Mouse (Mus musculus): ENCODE results near the gene Magoh.

Gene Magoh

GRCm38 (mm10) chr4:107889385-107889730 is 9.8 kb downstream of the Magoh start:
- no peak for DNase-seq (ENCODE audit: extremely low read depth, low read depth)

GRCm38 (mm10) chr4:107889731-107890432 is 10.3 kb downstream of the Magoh start, which contains the start of gene 0610037L13Rik:
0610037L13Rik (plus strand) TSS chr4:107889813.
- DNase-seq (ENCODE audit: extremely low read depth, low read depth), result peak; percentile 95

- DNase-seq (ENCODE audit: extremely low read depth, low read depth), result no peak
These were observed 13.1 kb downstream of the Magoh start for GRCm38 (mm10) chr4:107892663-107893062.

- DNase-seq (ENCODE audit: extremely low read depth, low read depth), result no peak
These were observed 19.8 kb downstream of the Magoh start for GRCm38 (mm10) chr4:107899211-107899927.

- no peak for DNase-seq (ENCODE audit: extremely low read depth, low read depth)
These were observed 20.7 kb downstream of the Magoh start for GRCm38 (mm10) chr4:107900206-107900605.

- DNase-seq (ENCODE audit: extremely low read depth, low read depth), result no peak
These were observed 24.7 kb downstream of the Magoh start for GRCm38 (mm10) chr4:107904252-107904651.

GRCm38 (mm10) chr4:107906561-107906960 is 27.0 kb downstream of the Magoh start:
- DNase-seq (ENCODE audit: extremely low read depth, low read depth), result no peak

- no peak for DNase-seq (ENCODE audit: extremely low read depth, low read depth)
These were observed 30.5 kb downstream of the Magoh start for GRCm38 (mm10) chr4:107910020-107910419.

- DNase-seq (ENCODE audit: extremely low read depth, low read depth), result no peak
These were observed 40.8 kb downstream of the Magoh start for GRCm38 (mm10) chr4:107920336-107920735.

GRCm38 (mm10) chr4:107921152-107921695 is 41.7 kb downstream of the Magoh start:
- DNase-seq (ENCODE audit: extremely low read depth, low read depth), result no peak

GRCm38 (mm10) chr4:107921952-107922351 is 42.4 kb downstream of the Magoh start:
- no peak for DNase-seq (ENCODE audit: extremely low read depth, low read depth)

GRCm38 (mm10) chr4:107923145-107923802 is 43.7 kb downstream of the Magoh start, which contains the start of gene Cpt2:
Cpt2 (minus strand) TSS chr4:107923610.
- peak; percentile 70 for DNase-seq (ENCODE audit: extremely low read depth, low read depth)

GRCm38 (mm10) chr4:107923803-107924194 is 44.2 kb downstream of the Magoh start:
- no peak for DNase-seq (ENCODE audit: extremely low read depth, low read depth)

- no peak for DNase-seq (ENCODE audit: extremely low read depth, low read depth)
These were observed 48.7 kb downstream of the Magoh start for GRCm38 (mm10) chr4:107928269-107928668.

- peak; percentile 62 for DNase-seq (ENCODE audit: extremely low read depth, low read depth)
These were observed 49.2 kb downstream of the Magoh start for GRCm38 (mm10) chr4:107928726-107929125.

GRCm38 (mm10) chr4:107931453-107931852 is 51.9 kb downstream of the Magoh start:
- no peak for DNase-seq (ENCODE audit: extremely low read depth, low read depth)

- no peak for DNase-seq (ENCODE audit: extremely low read depth, low read depth)
These were observed 53.7 kb downstream of the Magoh start for GRCm38 (mm10) chr4:107933239-107933638.

- no peak for DNase-seq (ENCODE audit: extremely low read depth, low read depth)
These were observed 55.7 kb downstream of the Magoh start for GRCm38 (mm10) chr4:107935254-107935653.

All from MEL-GATA-1-ER (cell line).